Mouse (Mus musculus) kidney, adult 8-10 months (tissue): ENCODE results near the gene Spty2d1.
"Not testable (repeated sequence)": the region's sequence is repeated elsewhere in the genome, so short reads cannot be mapped to it uniquely, and the experiment has no call there.

Experiments used
- DNase-seq, 2 experiments: peaks; one replicate each; pipeline ENCODE4 v3.0.0; 2022

Gene Spty2d1

GRCm38 (mm10) chr7:47008168-47008993 is at the start of gene Spty2d1:
TSS of gene Spty2d1 (minus strand) at chr7:47008411.
- DNase-seq: peak; percentile 97 to 99

GRCm38 (mm10) chr7:47056273-47056672 is 48.1 kb upstream of the Spty2d1 start:
- DNase-seq: no peak

DNA sequence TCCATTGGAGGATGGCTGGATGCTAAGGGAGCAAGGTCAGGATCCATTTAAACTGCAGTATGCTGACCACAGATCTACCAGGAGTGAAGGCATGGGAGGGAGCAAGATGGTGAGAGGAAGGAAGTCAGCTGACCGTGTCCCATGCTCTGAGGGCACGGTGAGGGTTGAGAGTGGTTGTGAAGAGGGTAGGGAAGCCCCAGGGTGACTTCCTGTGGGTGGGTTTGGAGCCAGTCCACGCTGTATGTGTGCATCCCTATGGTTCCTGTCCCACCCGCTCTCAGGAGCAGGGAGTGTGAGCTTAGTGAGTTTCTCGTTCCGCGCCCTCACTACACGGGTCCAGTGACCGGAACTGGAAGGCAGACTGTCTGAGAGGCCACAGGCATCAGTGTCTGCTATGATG is 47.5 kb upstream of the Spty2d1 start:
- peak in 1 of 2 experiments; percentile 19 for DNase-seq

DNA sequence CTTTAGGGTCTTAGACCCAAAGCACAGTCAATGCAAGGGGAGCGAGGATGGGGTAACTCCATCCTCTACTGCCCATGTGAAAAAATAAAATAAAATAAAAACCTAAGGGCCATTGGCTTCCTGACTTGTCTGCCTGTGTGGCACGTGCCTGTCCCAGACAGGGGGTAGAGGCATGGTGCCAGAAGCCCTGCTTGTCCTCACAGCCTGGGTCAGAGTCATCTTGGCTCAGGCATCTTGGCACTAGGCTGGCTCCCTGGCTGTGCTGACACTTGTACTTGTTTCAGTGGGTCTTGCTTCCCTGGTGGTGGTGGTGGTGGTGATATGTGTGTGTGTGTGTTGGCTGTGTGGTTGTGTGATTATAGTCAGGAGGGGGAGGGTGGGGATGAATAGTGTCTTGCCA is 46.5 kb upstream of the Spty2d1 start:
- DNase-seq: peak; percentile 91 to 93

- DNase-seq: peak in 1 of 2 experiments; percentile 41
Measured at GRCm38 (mm10) chr7:47053287-47053686, 45.1 kb upstream of the Spty2d1 start.

DNA sequence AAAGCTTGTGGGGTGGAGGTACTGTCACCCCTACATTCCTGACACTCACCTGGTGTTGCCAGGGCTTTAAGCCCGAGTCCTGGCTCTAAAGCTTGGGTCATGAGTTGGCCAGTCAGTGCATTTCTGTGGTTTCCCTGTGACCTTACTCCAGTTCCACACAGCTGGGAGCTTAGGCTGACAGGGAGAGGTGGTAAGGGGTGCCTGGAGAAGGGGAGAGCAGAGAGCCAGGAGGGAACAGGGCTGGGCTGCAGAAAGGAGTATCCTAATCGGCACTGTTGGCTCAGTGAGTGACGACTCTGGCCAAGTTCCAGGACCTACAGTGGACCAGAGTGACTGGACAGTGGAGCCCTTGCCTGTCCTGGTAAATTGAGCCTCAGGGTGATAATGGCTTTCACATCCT is 44.1 kb upstream of the Spty2d1 start:
- peak; percentile 33 to 66 for DNase-seq

DNA sequence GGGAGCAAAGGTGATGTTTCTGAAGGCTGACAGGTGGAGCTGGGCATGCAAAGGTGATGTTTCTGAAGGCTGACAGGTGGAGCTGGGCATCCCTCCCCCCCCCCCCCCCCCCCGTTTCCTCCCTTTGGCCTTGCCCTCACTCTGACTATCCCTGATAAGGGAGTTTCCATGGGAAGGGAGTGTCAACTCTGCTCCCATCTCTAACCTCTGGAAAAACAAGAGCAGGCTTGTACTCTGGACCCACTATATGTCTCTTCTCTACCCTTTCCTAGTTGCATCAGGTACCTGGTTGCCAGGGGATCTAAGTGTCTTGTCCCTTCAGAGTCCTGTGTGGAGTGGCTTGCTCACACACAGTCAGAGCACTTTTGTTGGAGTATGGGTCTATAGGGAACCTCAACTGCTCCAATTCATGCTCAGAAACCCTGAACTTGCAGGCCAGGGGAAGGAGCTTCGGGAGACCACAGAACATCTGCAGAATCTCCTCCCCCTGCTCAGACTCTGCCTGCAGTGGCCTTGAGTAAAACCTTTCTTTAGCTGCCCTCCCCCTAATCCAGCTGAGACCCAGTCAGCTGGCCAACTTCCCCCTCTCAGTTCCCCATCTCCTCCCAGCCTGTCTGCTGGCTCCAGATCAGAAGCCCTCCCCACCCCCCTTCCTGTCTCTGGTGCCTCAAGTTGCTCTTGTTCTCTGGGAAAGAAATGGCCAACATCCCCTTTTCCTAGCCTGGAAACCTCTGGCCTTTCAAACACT is 43.4 kb upstream of the Spty2d1 start:
- DNase-seq: peak; percentile 46 to 56

DNA sequence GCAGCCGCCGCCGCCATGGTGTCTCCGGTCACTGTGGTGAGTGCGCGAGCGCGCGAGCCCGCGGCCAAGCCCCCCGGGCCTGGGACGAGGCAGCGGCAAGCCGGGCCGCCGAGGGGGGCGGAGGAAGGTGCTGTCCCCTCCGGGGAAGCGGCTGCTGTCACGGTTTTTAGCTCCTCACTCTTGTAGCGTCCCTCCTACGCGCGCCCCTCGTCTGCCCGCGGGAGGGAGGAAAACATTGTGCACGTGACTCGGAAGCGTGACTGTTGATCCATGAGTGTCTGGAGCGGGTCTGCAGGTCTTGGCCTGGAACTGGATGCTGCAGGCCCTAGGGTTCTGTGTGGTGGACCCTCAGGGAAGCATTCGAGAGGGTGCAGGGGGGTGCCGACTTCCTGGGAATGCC is 42.6 kb upstream of the Spty2d1 start:
- peak; percentile 61 to 68 for DNase-seq

DNA sequence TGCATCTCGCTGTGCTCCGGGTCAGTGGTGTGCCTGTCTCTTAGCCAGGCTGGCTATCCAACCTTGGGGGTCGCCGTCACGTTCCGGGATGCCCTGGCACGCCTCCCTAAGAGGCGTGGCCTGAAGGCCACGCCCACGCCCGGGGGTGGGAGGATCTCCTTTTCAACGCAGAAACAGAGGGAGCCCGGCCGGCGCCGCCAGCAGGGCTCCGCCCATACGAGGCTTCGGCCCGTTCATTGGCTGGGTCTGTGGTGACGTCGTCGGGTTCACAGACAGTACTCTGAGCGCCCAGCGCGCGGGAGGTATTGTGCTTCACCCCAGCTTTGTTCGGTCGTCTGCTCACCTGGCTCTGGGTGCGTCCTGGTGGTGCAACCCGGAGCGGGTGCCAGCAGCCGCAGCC is 42.2 kb upstream of the Spty2d1 start, which contains the start of gene Tmem86a:
Gene Tmem86a, plus strand, starts transcription at position 236 of the 400 bp plus-strand sequence.
- DNase-seq: peak; percentile 95 to 96

DNA sequence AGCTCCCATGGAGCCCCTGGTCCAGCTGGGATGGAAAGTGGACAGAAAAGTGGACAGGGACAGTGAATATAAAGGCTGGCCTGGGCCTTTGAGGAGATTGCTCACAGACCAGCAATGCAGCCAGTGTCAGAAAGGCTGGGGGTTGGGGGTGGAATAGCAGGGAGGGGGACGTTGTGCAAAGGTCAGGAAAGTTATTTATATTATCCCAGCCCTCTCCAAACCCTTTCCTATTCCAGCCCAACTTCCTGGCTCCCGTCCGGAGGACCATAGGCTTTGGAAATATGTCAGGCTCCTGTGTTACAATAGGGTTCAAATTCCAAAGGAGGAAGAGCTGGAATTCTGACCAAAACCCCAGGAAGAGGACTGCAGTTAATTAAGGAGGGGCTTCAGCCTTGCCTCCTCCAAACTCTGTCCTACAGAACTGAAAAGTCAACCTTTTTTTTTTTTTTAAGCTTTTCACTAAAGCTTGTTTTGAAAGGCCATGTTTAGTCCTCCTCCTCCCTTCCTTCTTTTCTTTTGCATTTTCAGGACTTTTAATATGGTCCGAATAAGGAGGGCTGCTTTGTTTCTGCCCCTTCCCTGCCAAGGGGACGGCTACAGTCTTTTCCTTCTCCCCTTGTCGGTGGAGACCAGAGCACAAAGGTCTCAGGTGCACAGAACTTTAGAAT is 34.7 kb upstream of the Spty2d1 start:
- DNase-seq: no peak

DNA sequence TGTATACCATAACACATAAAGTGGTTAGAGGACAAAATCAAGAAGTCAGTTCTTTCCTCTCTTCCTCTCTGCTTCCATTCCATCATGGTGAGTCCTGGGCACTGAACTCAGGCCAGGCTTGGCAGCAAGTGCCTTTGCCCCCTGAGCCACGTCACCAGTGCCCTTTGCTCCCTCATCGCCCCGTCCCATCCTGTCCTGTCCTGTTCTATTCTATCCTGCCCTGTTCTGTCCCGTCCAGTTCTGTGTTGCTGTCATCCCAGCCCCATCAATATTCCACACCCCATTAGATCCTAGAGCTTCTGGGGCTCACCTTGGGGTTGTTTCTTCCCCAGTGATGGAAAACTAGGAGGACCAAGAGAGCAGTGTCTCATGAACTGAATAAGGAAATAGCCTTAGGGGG is 33.9 kb upstream of the Spty2d1 start:
- DNase-seq: no peak

GRCm38 (mm10) chr7:47041706-47042105 is 33.5 kb upstream of the Spty2d1 start:
- DNase-seq: no peak

DNA sequence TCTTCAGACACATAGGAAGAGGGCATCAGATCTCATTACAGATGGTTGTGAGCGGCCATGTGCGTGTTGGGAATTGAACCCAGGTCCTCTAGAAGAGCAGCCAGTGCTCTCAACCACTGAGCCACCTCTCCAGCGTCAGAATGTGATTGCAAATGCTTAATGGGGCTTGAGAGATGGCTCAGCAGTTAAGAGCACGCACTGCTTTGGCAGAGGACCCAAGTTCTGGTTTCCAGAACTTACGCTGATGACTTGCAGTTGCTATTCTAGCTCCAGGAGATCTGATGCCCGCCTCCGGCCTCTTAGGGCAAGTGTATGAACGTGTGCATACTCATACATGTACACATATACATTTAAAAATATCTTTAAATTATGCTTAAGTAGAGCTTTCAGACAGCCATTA is 27.2 kb upstream of the Spty2d1 start:
- no peak for DNase-seq

DNA sequence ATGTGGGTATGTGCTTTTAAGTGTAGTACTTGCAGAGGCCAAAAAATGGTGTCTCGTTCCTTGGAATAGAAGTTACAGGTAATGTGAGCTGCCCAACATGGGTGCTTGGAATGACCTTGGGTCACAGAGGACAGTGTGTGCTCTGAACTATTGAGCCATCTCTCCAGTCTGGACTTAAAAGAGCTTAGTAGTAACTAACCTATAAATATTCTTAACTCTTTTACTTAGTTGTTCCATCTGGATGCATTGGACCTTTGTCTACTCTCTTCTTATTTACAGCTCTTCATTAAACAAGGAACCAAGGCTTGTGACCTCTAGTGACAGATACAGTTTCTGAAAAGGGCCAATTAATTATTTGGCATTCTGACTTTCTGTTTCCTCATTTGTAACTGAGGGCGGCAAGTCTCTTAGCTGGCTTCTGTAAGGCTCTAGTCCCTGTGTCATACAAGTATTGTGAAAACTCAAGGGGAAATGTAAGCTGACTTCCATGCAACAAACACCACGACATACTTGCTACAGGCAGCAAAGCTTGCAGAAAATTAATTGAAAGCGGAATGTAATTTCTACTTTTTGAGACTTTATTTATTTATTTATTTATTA is 26.7 kb upstream of the Spty2d1 start:
- DNase-seq: no peak

GRCm38 (mm10) chr7:47031371-47031770 is 23.2 kb upstream of the Spty2d1 start:
- DNase-seq: no peak

- no peak for DNase-seq
Measured at GRCm38 (mm10) chr7:47030517-47031193, 22.4 kb upstream of the Spty2d1 start.

DNA sequence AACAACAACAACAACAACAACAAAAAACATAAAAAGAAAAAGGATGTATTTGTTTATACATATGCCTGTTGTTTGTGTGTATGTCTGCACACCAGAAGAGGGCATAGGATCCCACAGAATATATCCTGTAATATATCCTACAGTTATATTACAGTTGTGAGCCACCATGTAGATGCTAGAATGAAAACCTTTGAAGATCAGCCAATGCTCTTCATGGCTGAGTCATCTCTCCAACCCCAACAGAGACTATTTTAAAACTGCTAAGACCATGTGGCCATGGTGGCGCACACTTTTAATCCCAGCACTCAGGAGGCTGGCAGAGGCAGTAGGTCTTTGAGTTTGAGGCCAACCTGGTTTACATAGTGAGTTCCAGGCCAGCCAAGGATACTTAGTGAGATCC is 19.3 kb upstream of the Spty2d1 start:
- DNase-seq: no peak

DNA sequence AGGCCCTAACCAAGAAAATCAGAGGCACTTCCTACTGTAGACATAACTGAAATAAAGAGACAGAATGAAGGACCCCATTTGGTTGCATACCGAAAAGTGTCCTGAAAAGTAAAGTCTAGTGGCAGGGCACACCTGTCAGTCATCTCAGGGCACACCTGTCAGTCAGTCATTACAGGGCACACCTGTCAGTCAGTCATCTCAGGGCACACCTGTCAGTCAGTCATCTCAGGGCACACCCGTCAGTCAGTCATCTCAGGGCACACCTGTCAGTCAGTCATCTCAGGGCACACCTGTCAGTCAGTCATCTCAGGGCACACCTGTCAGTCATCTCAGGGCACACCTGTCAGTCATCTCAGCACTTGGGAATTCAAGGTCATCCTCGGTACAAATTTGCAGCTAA is 18.7 kb upstream of the Spty2d1 start:
- DNase-seq: not testable (repeated sequence)

DNA sequence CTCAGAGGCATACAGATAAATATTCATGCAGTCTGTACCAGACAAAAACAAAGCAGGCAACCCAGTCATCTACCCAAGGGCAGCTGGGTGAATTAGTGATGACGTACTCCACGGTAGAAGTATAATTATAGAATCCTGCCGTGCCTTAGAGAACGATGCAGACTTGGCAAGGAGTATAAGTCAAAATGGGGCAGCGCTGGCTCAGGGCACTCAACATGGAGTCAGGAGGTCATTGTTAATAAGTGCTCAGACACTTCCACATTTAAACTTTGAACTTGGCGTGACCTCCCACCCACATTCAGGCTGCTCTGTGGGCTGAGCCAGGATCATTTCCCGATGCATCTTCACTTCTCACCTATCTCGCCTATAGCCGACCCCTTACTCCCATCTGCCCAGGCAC is 17.2 kb upstream of the Spty2d1 start:
- DNase-seq: peak; percentile 52 to 56

- DNase-seq: no peak
Measured at GRCm38 (mm10) chr7:47024454-47024853, 16.2 kb upstream of the Spty2d1 start.

- peak; percentile 63 to 89 for DNase-seq
Measured at GRCm38 (mm10) chr7:47023530-47023929, 15.3 kb upstream of the Spty2d1 start.

- DNase-seq: no peak
Measured at GRCm38 (mm10) chr7:47022482-47022881, 14.3 kb upstream of the Spty2d1 start.
